Mouse (Mus musculus): Measurements from ENCODE around the gene Hoxa10.
A peak's percentile ranks its signal among the peaks of the same experiment; 100 is the strongest.

- TF ChIP-seq CTCF (IDR thresholded peaks at IDR 0.05; ENCODE audit: low read depth) (peak; percentile 65), EP300 (IDR thresholded peaks at IDR 0.05; ENCODE audit: low read depth) (no peak)
Observed at GRCm38 (mm10) chr6:52240389-52241000, at the start of gene Hoxa10.

Measured in heart, postnatal 0 days (tissue).